Mouse (Mus musculus) stomach, embryonic 16.5 days (tissue): ENCODE measurements around the gene Caps2. TPM values are rescaled to one million over a fixed set of nuclear protein-coding genes. Genes with fewer than 3 reads are reported as not detected.
"Not testable (repeated sequence)": the region's sequence is repeated elsewhere in the genome, so short reads cannot be mapped to it uniquely, and the experiment has no call there.

Experiments
- ATAC-seq: fragments of 200-750 bp; cut with Nextera tagmentation; 2 replicates; pipeline ENCODE4 v1.8.0; 2017; ENCODE audit warnings: moderate number of reproducible peaks, moderate TSS enrichment; ENCODE audit not compliant: insufficient read depth, low FRiP score
- H3K27ac ChIP-seq: fragments of 300-500 bp; sonication (generic); 2 replicates; pipeline ENCODE4 v1.5.1; 2014; ENCODE audit warnings: low read length
- H3K27me3 ChIP-seq: fragments of 300-500 bp; sonication (generic); 2 replicates; pipeline ENCODE4 v1.6.1; 2014; ENCODE audit warnings: low read length, control low read depth, mixed read lengths; ENCODE audit not compliant: control insufficient read depth, insufficient read depth
- H3K36me3 ChIP-seq: fragments of 300-500 bp; sonication (generic); 2 replicates; pipeline ENCODE4 v1.6.1; 2014; ENCODE audit warnings: low read length; ENCODE audit not compliant: control insufficient read depth, insufficient read depth
- H3K4me1 ChIP-seq: fragments of 300-500 bp; sonication (generic); 2 replicates; pipeline ENCODE4 v1.6.1; 2014; ENCODE audit warnings: low read length, control low read depth, mixed read lengths; ENCODE audit not compliant: control insufficient read depth, insufficient read depth
- H3K4me2 ChIP-seq: fragments of 300-500 bp; sonication (generic); 2 replicates; pipeline ENCODE4 v1.6.1; 2014; ENCODE audit warnings: low read depth, low read length, mixed read lengths
- H3K4me3 ChIP-seq: fragments of 300-500 bp; sonication (generic); replicated peaks from 2 replicates; pipeline ENCODE4 v1.5.1; 2014; ENCODE audit warnings: mild to moderate bottlenecking, low read length
- H3K9ac ChIP-seq: fragments of 300-500 bp; sonication (generic); 2 replicates; pipeline ENCODE4 v1.6.1; 2014; ENCODE audit warnings: low read length
- H3K9me3 ChIP-seq: fragments of 300-500 bp; sonication (generic); replicated peaks from 2 replicates; pipeline ENCODE4 v1.6.1; 2016; ENCODE audit warnings: low read length, control low read depth; ENCODE audit not compliant: control insufficient read depth
- WGBS: fragments of 180-500 bp; shearing (Covaris S2); extraction: QIAGEN DNeasy Blood & Tissue Kit; methylation state at CpG from one replicate; pipeline ENCODE4 v1.1.7; 2014; 5-methylcytosine and 5-hydroxymethylcytosine counted together
- polyA plus RNA-seq: library from polyadenylated mRNA; unstranded; fragments of >200 nt; fragmentation: Nextera tagmentation; extraction: Ambion mirVana; gene quantifications from 2 replicates; pipeline ENCODE4 v1.2.1, GENCODE M21; 2015

Gene Caps2
- polyA plus RNA-seq, 1 experiment from 2014 or later = 0.32 TPM

GRCm38 (mm10) chr10:112177027-112177426 is 13.6 kb downstream of the Caps2 start:
- not testable (repeated sequence) for H3K27ac ChIP-seq, H3K27me3 ChIP-seq, H3K4me3 ChIP-seq, ATAC-seq, H3K9ac ChIP-seq, H3K9me3 ChIP-seq, H3K4me2 ChIP-seq, H3K4me1 ChIP-seq, H3K36me3 ChIP-seq
- WGBS = 21% methylated on average over 11 of the region's 13 CpGs

DNA sequence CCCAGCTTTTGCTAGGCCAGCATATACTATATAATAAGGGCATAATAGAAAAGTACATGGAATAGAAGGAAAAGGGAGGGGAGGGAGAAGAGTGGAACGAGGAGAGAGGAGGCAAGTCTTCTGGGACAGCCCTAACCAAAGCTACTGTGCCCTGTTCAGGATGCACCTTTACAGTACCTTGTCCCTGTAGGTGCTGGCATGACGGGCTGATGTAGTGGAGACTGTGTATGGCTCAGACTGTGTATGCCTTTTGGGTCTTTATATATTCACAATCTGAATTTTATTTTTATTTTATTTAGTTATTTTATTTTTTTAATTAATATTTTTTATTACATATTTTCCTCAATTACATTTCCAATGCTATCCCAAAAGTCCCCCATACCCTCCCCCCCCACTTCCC is 30.5 kb downstream of the Caps2 start:
- 83% methylated on average over 2 of the region's 2 CpGs for WGBS
- ATAC-seq = not testable (repeated sequence)

DNA sequence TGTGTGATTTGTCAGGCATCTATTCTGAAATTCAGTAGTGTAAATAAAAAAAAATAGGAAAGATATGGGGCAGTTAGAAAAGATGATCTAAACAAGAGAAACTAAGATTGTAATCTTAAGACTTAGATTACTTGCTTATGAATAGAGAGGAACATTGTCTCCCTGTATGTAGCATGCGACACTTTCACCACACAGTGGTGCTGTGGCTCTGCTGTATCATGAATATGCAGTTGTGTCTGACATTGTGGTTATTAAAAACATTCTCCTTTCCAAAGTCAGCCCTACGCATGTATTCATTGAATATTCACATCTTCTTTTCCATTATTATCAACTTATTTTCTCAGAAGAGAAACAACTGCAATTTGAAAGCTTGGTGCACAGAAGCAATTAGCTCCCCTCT is 40.0 kb downstream of the Caps2 start:
- ATAC-seq = no peak
- Histone ChIP-seq H3K9me3 (no peaks in the 10 kb centered on the region), H3K9ac (no peak overlapping the region), H3K4me2 (no peak overlapping the region), H3K27me3 (no peaks in the 10 kb centered on the region), H3K36me3 (no peaks in the 10 kb centered on the region), H3K4me3 (no peak overlapping the region), H3K4me1 (no peaks in the 10 kb centered on the region), H3K27ac (no peak overlapping the region)
- 60% methylated on average over 2 of the region's 2 CpGs for WGBS

More for the DNA sequence above, 30.5 kb downstream of the Caps2 start:
- H3K9ac ChIP-seq, H3K36me3 ChIP-seq, H3K27me3 ChIP-seq, H3K4me1 ChIP-seq, H3K27ac ChIP-seq, H3K4me3 ChIP-seq, H3K4me2 ChIP-seq, H3K9me3 ChIP-seq: not testable (repeated sequence)

- Histone ChIP-seq H3K4me2 (no peak overlapping the region), H3K9me3 (no peaks in the 10 kb centered on the region), H3K4me3 (no peak overlapping the region), H3K36me3 (no peaks in the 10 kb centered on the region), H3K27ac (no peak overlapping the region), H3K27me3 (no peaks in the 10 kb centered on the region), H3K4me1 (no peaks in the 10 kb centered on the region), H3K9ac (no peak overlapping the region)
- WGBS = 68% methylated on average over 1 of the region's 1 CpGs
- no peak for ATAC-seq
Measured at GRCm38 (mm10) chr10:112227073-112227472, 63.7 kb downstream of the Caps2 start.

DNA sequence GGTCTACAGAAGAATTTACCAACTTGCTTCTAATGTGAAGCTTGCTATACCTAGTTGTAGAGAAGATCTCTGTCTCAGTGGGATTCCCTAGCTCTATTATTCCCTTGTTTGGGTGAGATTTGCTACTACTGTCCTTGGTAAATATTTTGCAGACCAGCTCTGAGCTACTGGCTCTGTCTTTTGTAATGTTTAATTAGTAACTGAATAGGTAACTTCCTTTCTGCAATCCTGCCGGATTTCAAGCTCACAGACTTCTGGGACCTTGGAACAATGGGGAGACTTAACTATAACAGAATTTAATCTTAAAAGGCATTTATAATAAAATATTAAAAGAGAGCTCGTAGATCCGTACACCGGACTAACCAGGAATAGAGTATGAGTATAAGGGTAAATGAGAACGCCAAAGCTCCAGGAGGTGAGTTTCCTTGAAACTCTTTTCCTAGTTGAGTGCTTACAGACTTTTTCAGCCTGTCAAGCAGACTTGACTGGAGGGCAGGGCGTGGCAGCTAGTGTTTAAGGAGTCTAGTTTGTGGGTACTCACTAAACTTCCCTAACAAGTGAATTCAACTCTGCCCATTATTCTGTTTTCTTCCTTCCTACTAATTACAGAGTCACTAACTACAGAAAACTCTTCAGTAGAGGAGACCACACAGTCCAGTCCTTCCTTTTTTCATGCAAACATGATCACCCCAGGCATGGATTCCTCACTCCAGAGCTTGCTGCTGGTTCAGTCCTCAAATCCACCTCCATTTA is 65.8 kb downstream of the Caps2 start:
- not testable (repeated sequence) for ATAC-seq, H3K9ac ChIP-seq, H3K4me3 ChIP-seq, H3K4me2 ChIP-seq, H3K27ac ChIP-seq, H3K4me1 ChIP-seq, H3K9me3 ChIP-seq, H3K36me3 ChIP-seq, H3K27me3 ChIP-seq
- WGBS = 42% methylated on average over 6 of the region's 6 CpGs

DNA sequence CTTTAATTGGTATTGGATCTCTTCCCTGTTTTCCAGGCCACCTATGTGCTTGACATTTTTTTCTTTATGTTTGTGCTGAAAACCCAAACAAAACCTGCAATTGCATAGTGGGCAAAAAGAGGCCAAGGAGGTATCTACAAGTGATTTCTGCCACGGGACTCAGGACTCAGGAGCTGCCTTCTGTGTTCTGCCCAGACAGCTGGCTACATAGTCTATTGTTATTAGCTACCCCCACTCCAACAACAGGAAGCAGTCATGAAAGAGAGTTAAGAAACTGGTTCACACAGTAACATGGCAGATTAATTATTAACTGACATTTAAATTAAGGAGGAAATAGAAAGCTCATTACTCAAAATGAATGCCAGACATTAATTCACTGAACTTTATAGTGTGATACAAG is 69.3 kb downstream of the Caps2 start:
- WGBS = 26% methylated on average over 1 of the region's 1 CpGs
- not testable (repeated sequence) for H3K4me1 ChIP-seq, H3K4me2 ChIP-seq, H3K9ac ChIP-seq, H3K4me3 ChIP-seq, H3K27me3 ChIP-seq, H3K27ac ChIP-seq, H3K9me3 ChIP-seq, ATAC-seq, H3K36me3 ChIP-seq

DNA sequence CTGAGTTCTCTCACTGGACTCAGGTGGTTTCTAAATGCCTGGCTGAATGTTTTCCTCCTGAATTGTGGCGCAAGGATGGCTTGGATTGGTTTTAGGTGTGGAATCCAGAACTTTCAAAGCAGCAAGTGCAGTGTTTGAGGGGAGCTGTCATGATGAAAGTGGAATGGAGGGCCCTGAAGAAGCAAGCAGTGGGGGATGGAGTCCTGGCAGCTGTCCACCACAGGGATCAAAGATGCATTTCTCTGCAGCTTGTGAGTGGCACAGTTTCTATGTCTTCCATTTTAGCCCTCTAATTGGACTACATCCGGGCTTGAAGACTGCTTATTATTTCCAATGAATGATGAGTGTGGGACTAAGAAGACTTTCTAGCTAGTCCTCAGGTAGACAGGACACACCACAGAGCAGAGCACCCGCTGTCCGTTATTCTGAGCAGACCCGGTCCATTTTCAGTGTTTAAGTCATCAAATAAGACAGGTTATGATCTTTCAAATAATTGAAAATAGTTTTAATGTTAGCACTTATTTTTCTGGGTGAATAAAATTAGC is 72.0 kb downstream of the Caps2 start:
- 80% methylated on average over 5 of the region's 5 CpGs for WGBS
- ATAC-seq, H3K4me1 ChIP-seq, H3K27ac ChIP-seq, H3K27me3 ChIP-seq, H3K4me3 ChIP-seq, H3K4me2 ChIP-seq, H3K9me3 ChIP-seq, H3K9ac ChIP-seq, H3K36me3 ChIP-seq: not testable (repeated sequence)

DNA sequence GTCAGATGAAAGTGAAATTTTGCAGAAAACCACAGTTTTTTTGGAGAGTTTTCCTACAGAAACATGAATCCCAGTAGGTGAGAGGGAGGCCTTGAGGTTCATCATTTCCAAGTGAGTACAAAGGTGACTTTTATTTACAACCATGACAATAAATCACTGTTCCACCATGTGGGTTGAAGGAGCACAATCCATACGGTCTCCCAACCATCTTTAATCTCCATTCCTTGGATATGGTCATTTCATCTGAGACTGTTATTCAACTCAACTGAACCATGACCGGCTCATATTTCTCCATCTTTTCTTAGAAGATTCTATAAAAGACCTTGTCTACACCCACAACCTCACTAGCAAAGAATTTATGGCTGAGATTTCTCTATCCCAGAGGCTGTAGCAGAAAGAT is 84.9 kb downstream of the Caps2 start:
- 69% methylated on average over 2 of the region's 2 CpGs for whole genome bisulfite sequencing
- no peak for ATAC-seq
- Histone ChIP-seq H3K9ac (no peak overlapping the region), H3K9me3 (no peaks in the 10 kb centered on the region), H3K36me3 (no peaks in the 10 kb centered on the region), H3K4me3 (no peak overlapping the region), H3K27ac (no peak overlapping the region), H3K27me3 (no peaks in the 10 kb centered on the region), H3K4me2 (no peak overlapping the region), H3K4me1 (no peaks in the 10 kb centered on the region)

- Histone ChIP-seq H3K36me3 (no peaks in the 10 kb centered on the region), H3K27ac (no peak overlapping the region), H3K9me3 (no peaks in the 10 kb centered on the region), H3K27me3 (peaks cover 4% of the 10 kb centered on the region; the same call in 1 of the 2 replicates), H3K4me2 (no peak overlapping the region), H3K4me1 (no peaks in the 10 kb centered on the region), H3K9ac (no peak overlapping the region), H3K4me3 (no peak overlapping the region)
- WGBS = 76% methylated on average over 3 of the region's 3 CpGs
- no peak for ATAC-seq
Measured at GRCm38 (mm10) chr10:112263467-112263866, 100.0 kb downstream of the Caps2 start.
